Mouse (Mus musculus): Measurements from ENCODE around the gene Aff1.

DNA sequence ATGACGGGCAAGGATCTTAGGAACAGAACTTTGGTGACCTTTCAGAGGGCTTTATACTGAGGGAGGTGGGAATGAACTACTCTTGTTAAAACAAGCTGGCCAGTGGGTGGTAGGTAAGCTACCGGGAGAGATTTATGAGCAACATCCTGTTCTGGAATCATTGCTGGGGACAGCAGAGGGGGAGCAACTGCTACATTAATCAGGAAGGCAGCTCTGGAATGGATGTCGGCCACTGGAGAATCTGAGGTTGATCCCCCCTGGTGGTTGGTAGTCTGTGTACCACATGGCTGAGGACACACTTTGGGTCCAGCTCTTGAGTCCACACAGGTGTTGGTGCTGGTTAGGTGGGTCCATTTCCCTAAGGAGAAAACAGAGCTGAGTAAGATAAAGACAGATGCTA lies 38.6 kb downstream of the Aff1 start:
- TF ChIP-seq EP300 (IDR thresholded peaks at IDR 0.05; ENCODE audit: low read depth), result no peak
- TF ChIP-seq CTCF (IDR thresholded peaks at IDR 0.05; ENCODE audit: low read depth), result no peak
